Mouse (Mus musculus) cerebellum, postnatal 10 days (tissue): ENCODE data around the gene Lcp2.

Source experiments
- DNase-seq, 2 experiments: peaks; one replicate each; pipeline ENCODE4 v3.0.0; 2021; ENCODE audit warnings: mixed read lengths in 2 of 2

Gene Lcp2

DNA sequence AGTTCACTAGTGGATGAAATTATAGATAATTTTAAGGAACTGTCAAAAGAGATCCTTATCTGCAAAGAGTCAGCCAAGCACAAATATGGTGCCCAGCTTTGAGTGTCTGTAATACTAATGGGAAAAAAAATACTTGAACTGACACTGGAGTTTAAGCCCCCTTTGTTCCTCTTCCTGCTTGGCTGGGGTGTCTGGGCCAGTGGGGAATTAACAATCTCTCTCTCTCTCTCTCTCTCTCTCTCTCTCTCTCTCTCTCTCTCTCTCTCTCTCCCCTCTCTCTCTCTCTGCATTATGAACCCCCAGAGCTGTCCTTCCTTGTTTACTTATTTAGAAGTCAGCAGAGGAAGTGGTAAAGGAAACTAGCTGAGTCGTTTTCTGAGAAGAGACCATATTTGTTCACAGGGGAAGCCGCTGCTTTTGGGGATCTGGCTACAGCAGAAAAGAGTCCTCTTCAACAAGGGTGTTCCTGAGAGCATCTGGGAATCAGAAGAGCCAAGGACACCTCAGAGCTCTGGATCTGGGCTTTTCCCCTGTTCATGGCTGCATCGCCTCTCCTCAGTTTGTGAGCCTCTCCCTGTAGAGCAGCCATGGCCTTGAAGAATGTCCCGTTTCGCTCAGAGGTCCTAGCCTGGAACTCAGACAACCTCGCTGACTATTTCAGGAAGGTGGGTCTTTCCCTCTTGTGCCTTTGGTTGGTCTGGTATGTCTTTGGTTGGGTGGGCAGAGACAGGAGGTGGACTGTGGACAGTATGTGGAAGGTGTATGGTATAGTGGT is at the start of gene Lcp2:
Gene Lcp2, plus strand, starts transcription at position 154 of the 775 bp plus-strand sequence.
- DNase-seq, result no peak

DNA sequence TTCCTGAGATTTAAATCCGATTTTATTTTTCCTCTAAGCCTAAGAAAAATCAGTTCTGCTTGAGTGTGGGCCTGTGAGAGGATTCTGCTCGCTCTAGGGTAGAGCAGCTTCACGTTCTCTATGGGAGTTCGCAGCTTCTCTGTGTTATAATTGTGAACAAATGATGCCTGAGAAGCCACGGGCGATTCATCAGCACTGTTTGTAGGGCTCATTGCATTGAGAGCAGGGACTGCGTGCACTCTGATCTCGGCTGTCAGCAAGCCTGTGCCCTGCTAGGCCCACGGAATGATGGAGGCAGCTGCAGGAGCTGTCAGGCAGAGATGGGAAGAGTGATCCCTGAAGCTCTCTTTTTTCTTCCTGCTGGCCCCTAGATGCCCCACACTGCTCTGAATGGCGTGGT is 48.5 kb upstream of the Lcp2 start:
- DNase-seq, result no peak

- DNase-seq, result no peak
Observed at GRCm38 (mm10) chr11:34000416-34000815, 46.3 kb upstream of the Lcp2 start.

- DNase-seq, result peak; percentile 76 to 80
Observed at GRCm38 (mm10) chr11:34001938-34002592, 44.7 kb upstream of the Lcp2 start.

- DNase-seq, result no peak
Observed at GRCm38 (mm10) chr11:34002593-34002965, 44.1 kb upstream of the Lcp2 start.

GRCm38 (mm10) chr11:34007616-34008015 is 39.1 kb upstream of the Lcp2 start:
- DNase-seq, result no peak

DNA sequence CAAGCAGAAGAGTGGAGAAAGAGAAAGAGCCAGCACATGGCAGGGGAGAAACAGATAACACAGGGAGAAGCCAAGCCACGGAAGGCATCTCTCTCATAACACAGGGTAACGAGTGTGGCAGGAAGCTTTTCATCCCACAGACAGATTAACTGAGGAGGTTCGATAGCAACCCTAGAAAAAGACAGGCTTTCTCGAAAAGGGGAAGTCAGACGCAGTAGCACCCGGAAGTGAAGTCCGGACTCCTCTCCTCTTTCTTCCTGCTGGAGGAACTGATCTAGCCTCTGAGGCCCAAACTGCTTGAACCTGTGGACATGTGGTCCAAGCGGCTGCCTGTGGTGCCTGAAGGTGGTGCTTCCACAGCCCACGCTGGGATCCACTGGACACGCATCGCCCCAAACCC is 38.5 kb upstream of the Lcp2 start:
- no peak for DNase-seq

GRCm38 (mm10) chr11:34008702-34009101 is 38.0 kb upstream of the Lcp2 start:
- DNase-seq, result peak; percentile 79 to 81

DNA sequence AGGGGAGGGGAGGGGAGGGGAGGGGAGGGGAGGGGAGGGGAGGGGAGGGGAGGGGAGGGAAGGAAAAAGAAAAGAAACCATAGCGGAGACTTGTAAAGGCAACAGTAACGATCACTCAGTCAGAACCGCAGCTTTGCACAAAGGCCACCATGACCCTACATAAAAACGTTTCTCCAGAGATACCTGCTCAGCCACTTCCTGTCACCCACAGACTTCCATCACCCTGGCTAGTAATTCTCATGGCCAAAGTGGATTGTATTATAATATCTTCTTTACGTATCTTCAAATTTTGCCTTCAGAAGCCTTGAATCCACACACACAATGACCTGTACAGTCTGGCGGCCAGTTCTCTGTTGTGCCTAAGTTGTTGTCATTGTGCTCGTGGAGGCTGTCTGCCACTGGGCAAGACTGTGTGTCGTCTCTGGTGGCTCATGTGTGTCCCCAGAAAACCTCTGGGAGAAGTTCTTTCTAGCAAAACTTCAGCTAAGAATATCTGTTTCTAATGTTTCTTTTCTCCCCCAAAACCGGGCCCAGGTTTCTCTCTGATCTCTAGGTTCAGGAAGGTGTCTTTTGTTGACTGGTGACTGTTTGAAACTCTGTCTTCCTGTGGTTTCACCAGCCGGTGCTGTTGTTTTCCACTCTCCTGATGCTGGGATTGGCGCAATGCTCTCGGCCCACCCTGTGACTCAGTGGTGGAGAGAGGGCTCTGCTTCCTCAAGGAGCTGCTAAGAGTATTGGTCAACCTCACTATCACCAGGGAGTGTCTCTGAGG is 37.2 kb upstream of the Lcp2 start:
- DNase-seq, result no peak

- DNase-seq, result no peak
Observed at GRCm38 (mm10) chr11:34010133-34010858, 36.4 kb upstream of the Lcp2 start.

- DNase-seq, result no peak
Observed at GRCm38 (mm10) chr11:34010859-34011172, 35.9 kb upstream of the Lcp2 start.

- no peak for DNase-seq
Observed at GRCm38 (mm10) chr11:34012007-34012652, 34.6 kb upstream of the Lcp2 start.

GRCm38 (mm10) chr11:34025091-34025490 is 21.6 kb upstream of the Lcp2 start:
- DNase-seq, result no peak

- no peak for DNase-seq
Observed at GRCm38 (mm10) chr11:34029658-34030057, 17.1 kb upstream of the Lcp2 start.

GRCm38 (mm10) chr11:34031015-34031805 is 15.5 kb upstream of the Lcp2 start:
- no peak for DNase-seq

GRCm38 (mm10) chr11:34034008-34034505 is 12.7 kb upstream of the Lcp2 start:
- DNase-seq, result no peak

GRCm38 (mm10) chr11:34034794-34035193 is 11.9 kb upstream of the Lcp2 start:
- DNase-seq, result no peak

DNA sequence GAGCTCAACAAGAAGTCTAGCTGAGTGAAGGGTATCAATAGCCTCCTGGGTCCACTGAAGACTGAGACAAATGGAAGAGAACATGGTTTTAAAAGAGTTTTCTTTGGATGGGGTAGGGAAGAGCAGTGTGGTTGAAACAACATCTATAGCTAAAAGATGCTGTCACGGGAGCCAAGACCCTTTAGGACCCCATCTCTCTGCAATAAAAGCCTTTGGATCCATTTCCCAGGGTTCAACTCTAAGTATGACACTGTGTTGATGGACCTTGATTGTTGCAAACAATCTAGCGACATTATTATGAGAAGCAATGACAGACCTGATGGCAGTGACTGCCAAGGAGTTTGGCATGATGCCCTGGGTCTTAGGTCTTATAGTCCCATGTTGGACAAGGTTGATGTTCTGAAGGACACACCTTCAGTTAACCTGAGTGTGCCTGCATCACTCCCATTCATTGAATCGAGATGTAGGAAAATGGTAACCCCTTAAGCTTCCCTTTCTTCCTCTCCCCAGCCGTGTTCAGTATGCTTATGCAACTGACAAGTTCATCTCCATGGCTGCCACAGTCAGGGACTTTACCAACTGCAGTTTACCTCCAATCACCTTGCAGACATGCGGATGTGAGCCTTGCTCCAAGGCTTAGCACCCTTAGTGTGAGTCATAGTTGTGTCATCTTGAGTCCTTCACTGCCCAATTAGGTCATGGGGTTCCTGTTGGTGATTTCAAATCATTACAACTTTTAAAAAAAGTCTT is 10.6 kb upstream of the Lcp2 start:
- DNase-seq, result peak; percentile 10 to 15

DNA sequence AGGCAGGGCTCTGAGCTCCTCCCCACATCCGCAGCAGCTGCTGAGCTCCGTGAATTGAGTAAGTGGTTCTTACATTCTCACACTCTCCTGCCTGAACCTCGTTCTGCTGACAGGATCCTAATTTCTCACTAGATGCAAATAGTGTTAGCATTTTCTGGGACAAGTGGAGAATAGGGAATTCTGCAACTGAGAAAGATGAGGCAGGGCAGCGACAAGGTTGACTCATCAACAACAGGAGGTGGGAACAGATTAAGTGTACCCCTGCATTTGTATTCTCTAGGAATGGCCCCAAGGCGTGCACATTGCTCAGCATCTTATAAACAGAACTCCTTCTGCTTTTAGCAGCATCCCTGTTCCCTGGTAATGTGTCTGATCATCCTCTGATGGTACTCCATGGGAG is 6.7 kb upstream of the Lcp2 start:
- no peak for DNase-seq

GRCm38 (mm10) chr11:34042808-34043207 is 3.9 kb upstream of the Lcp2 start:
- no peak for DNase-seq

- DNase-seq, result no peak
Observed at GRCm38 (mm10) chr11:34047542-34047937, 820 bp downstream of the Lcp2 start.
